Mouse (Mus musculus): ENCODE measurements around the gene Grin2b.

DNA sequence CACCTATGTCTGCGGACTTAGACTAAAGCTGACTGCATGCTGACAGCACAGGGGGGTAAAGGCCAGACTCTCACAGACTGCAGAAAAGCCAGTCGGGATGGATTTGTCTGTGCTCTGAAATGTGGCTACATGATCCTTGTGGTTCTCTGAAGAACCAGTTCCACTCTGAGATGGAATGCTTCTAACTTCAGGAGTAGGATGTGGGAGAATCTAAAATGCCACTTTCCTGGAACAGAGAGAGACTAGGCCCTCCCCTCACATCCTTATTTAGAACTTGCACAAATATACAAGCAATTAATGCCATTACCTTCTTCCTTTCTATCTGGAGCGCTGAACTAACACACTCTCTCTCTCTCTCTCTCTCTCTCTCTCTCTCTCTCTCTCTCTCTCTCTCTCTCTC lies 346.0 kb downstream of the Grin2b start:
- TF ChIP-seq CTCF (IDR thresholded peaks at IDR 0.05; ENCODE audit: borderline replicate concordance, extremely low read depth, insufficient read depth, insufficient read length) (no peak), POLR2A (IDR thresholded peaks at IDR 0.05; ENCODE audit: borderline replicate concordance, extremely low read depth, insufficient read depth, insufficient read length, poor library complexity, severe bottlenecking) (no peak)

Measured in brain, embryonic 14.5 days (tissue).